Mouse (Mus musculus) liver, adult 2 months (tissue): ENCODE measurements around the gene Esrp2. TPM values are rescaled to one million over a fixed set of nuclear protein-coding genes. Genes with fewer than 3 reads are reported as not detected.

Experiments used
- DNase-seq: peaks from one replicate; pipeline ENCODE4 v3.0.0-alpha.2; 2011; ENCODE audit warnings: low read depth, low spot score; ENCODE audit errors: extremely low read depth
- H3K27ac ChIP-seq: fragments of 200-500 bp; replicated peaks from 2 replicates; pipeline ENCODE4 v1.5.1; 2012; ENCODE audit warnings: low read depth, mild to moderate bottlenecking, control low read depth, inconsistent platforms, low read length; ENCODE audit not compliant: insufficient read depth
- H3K27me3 ChIP-seq: fragments of 200-500 bp; 2 replicates; pipeline ENCODE4 v1.6.1; 2012; ENCODE audit warnings: mild to moderate bottlenecking, moderate library complexity, low read length, inconsistent platforms; ENCODE audit not compliant: control insufficient read depth, insufficient read depth
- H3K36me3 ChIP-seq: fragments of 200-500 bp; 2 replicates; pipeline ENCODE4 v1.6.1; 2012; ENCODE audit warnings: low read length, inconsistent platforms; ENCODE audit not compliant: control insufficient read depth, insufficient read depth
- H3K4me1 ChIP-seq: fragments of 200-500 bp; 2 replicates; pipeline ENCODE4 v1.6.1; 2011; ENCODE audit warnings: low read length; ENCODE audit not compliant: control insufficient read depth, insufficient read depth
- H3K4me3 ChIP-seq: fragments of 200-500 bp; 2 replicates; pipeline ENCODE4 v1.5.1; 2011; ENCODE audit warnings: low read depth, mild to moderate bottlenecking, control low read depth, low read length, moderate library complexity; ENCODE audit not compliant: insufficient read depth
- H3K79me2 ChIP-seq: fragments of 200-500 bp; 2 replicates; pipeline ENCODE4 v1.6.1; 2012; ENCODE audit warnings: inconsistent platforms, mild to moderate bottlenecking, low read length, moderate library complexity; ENCODE audit not compliant: control insufficient read depth, insufficient read depth
- H3K9ac ChIP-seq: fragments of 200-500 bp; 2 replicates; pipeline ENCODE4 v1.6.1; 2012; ENCODE audit warnings: low read depth, mild to moderate bottlenecking, control low read depth, inconsistent platforms, low read length
- CTCF ChIP-seq: fragments of 200-500 bp; IDR thresholded peaks from 2 replicates; pipeline ENCODE4 v1.5.1; 2011; ENCODE audit warnings: low read depth, low read length, control low read depth
- POLR2A ChIP-seq: fragments of 200-500 bp; IDR thresholded peaks from 2 replicates; pipeline ENCODE4 v1.6.1; 2011; ENCODE audit warnings: low read length, control low read depth; ENCODE audit not compliant: insufficient read depth; ENCODE audit errors: extremely low read depth
- WGBS: fragments of 180-500 bp; shearing (Covaris S2); methylation state at CpG from one replicate; pipeline ENCODE4 v1.1.7; 2018; 5-methylcytosine and 5-hydroxymethylcytosine counted together
- polyA plus RNA-seq: library from polyadenylated mRNA; depleted of rRNA; stranded (reverse); fragments of >200 nt; gene quantifications from 2 replicates; pipeline ENCODE4 v1.2.3, GENCODE M21; 2012
- total RNA-seq: library from RNA; depleted of rRNA; stranded (reverse); fragments of >200 nt; gene quantifications from 2 replicates; pipeline ENCODE4 v1.2.3, GENCODE M21; 2014

The Esrp2 gene
- total and polyA plus RNA-seq, 2 experiments, result 43.6 to 86.2 TPM

DNA sequence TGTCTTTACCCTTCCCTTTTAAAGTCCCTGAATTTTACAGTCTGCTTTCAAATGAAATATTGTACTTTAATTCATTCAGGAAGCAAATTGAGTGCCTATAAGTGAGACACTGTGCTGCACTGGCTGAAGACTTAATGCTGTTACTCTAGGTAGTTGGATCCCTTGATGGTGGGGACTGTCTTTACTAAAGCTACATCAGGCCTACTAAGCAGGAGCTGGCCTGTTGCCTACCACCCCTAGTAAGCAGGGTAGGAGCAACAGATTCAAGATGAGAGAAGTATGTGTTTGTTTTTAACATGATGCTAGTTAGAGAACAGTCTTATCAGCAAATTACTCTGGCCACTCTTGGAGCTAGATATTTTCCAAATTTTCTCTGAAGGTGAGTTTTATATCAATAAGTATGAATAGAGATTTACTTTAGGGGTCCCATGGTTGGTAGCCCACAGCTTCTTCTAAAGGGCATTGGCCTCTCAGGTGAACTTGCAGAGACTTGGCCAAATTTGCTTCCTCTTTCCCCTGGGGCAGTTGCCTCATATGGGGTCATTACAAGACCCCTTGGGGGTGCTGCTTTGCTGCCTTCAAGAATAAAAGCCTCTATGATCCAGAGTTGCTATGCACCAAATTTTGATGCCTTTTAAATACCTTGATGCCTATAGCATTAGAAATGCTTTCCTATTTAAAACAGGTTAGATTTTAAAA lies 7.4 kb downstream of the Esrp2 start:
- Histone ChIP-seq H3K4me1 (peaks cover 40% of the 10 kb centered on the region), H3K27me3 (no peaks in the 10 kb centered on the region), H3K79me2 (peaks cover 10% of the 10 kb centered on the region; the same call in 1 of the 2 replicates), H3K27ac (peak overlapping the region; percentile 56), H3K36me3 (peaks cover 40% of the 10 kb centered on the region), H3K9ac (no peak overlapping the region), H3K4me3 (no peak overlapping the region)
- TF ChIP-seq POLR2A (no peak), CTCF (no peak)
- DNase-seq, result no peak

DNA sequence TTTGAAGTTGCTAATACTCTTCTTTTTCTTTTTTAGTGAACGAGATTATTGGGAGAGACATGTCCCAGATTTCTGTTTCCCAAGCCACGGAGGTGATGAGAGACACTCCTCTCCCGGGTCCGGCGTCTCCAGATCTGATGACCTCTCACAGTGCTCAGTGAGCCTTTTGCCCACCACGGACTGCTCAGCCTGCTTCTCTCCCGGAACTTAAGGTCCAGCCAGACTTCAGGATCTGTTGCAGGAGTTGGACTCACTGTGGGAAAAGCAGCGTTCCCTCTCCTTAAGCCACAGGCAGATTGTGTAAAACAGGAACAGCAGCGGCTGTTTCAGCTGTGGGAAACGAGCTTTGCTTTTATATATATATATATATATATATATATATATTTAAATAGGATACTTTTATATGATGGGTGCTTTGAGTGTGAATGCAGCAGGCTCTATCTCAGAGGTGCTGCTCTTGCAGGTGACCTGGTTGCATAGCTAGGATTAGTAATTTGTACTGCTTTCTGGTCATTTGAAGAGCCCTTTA lies 8.8 kb downstream of the Esrp2 start:
- H3K79me2 ChIP-seq, result no peaks in the 10 kb centered on the region
- WGBS, result 95% methylated on average over 10 of the region's 10 CpGs
- no peak overlapping the region for H3K27ac ChIP-seq
- H3K9ac ChIP-seq, result no peak overlapping the region
- H3K36me3 ChIP-seq, result peaks cover 36% of the 10 kb centered on the region
- H3K4me1 ChIP-seq, result peaks cover 29% of the 10 kb centered on the region
- no peak for DNase-seq
- H3K27me3 ChIP-seq, result no peaks in the 10 kb centered on the region
- no peak overlapping the region for H3K4me3 ChIP-seq
- TF ChIP-seq CTCF (no peak), POLR2A (no peak)

DNA sequence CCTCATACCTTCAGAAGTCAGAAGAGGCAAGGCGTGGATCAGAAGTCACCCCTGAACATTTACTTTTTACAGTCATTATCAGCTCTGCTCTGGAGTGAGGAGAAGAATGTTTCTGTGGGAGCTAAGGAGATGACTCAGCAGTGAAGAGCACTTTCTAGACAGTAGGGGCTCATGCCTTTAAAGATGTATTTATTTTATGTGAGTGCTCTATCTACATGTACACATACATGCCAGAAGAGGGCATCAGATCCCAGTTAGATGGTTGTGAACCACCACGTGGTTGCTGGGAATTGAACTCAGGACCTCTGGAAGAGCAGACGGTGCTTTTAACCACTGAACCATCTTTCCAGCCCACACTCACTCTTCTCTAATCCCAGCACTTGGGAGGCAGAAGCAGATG lies 9.7 kb downstream of the Esrp2 start:
- H3K9ac ChIP-seq, result no peak overlapping the region
- TF ChIP-seq CTCF (no peak), POLR2A (no peak)
- no peak overlapping the region for H3K27ac ChIP-seq
- 62% methylated on average over 3 of the region's 3 CpGs for WGBS
- no peaks in the 10 kb centered on the region for H3K27me3 ChIP-seq
- no peak for DNase-seq
- H3K36me3 ChIP-seq, result peaks cover 30% of the 10 kb centered on the region
- H3K4me1 ChIP-seq, result peaks cover 21% of the 10 kb centered on the region
- no peak overlapping the region for H3K4me3 ChIP-seq
- no peaks in the 10 kb centered on the region for H3K79me2 ChIP-seq

DNA sequence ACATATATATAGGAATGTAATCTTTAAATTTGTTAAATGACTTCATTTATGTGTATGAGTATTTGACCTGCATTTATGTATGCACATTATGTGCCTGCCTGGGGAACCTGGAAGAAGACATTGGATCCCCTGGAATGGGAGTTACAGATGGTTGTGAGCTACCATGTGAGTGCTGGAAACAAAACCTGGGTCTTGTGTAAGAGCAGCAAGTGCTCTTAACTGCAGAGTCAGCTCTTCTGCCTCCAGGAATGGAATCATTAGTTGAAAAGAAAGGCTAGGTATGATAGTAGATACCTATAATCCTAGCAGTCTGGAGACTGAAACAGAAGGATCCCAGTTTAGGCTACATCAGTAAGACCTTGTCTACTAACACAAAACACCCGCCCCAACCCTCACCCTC lies 10.7 kb downstream of the Esrp2 start:
- H3K9ac ChIP-seq, result no peak overlapping the region
- H3K4me3 ChIP-seq, result no peak overlapping the region
- peaks cover 21% of the 10 kb centered on the region for H3K36me3 ChIP-seq
- TF ChIP-seq POLR2A, result no peak
- no peak for TF ChIP-seq CTCF
- H3K79me2 ChIP-seq, result no peaks in the 10 kb centered on the region
- H3K27me3 ChIP-seq, result no peaks in the 10 kb centered on the region
- peaks cover 15% of the 10 kb centered on the region for H3K4me1 ChIP-seq
- WGBS, result 88% methylated on average over 1 of the region's 1 CpGs
- DNase-seq, result peak; percentile 54
- H3K27ac ChIP-seq, result no peak overlapping the region

DNA sequence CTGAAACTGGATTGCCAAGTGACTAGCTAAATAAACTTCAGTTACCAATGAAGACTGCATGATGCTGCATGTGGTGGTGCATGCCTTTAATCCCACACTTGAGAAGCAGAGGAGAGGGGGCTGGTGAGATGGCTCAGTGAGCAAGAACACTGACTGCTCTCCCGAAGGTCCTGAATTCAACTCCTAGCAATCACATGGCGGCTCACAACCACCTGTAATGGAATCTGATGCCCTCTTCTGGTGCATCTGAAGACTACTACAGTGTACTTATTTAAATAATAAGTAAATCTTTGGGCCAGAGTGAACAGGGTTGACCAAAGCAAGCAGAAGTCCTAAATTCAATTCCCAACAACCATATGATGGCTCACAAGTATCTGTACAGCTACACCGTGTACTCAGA lies 13.3 kb downstream of the Esrp2 start:
- peaks cover 16% of the 10 kb centered on the region for H3K36me3 ChIP-seq
- 86% methylated on average over 3 of the region's 3 CpGs for WGBS
- no peaks in the 10 kb centered on the region for H3K27me3 ChIP-seq
- DNase-seq, result no peak
- no peak for TF ChIP-seq CTCF
- no peak for TF ChIP-seq POLR2A
- H3K4me1 ChIP-seq, result no peaks in the 10 kb centered on the region; the same call in 1 of the 2 replicates
- H3K79me2 ChIP-seq, result no peaks in the 10 kb centered on the region; the same call in 1 of the 2 replicates
- H3K9ac ChIP-seq, result no peak overlapping the region
- H3K4me3 ChIP-seq, result no peak overlapping the region
- H3K27ac ChIP-seq, result no peak overlapping the region

DNA sequence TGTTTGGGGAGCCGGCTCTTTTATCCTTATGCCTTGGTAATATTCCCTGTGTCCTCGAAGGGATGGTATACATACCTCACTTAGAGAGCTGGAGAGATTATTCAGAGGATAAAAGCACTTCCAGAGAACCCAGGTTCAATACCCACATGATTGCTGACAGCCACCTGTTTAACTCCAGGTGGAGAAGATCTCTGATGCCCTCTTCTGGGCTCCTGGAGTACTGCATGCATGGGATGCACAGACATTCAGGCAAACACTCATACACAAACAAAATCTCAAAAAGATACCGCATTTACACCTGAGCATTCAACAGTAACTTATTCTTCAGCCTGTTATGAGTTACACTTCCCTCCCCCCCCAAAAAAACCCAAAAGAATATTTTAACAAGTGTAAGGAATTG lies 20.9 kb downstream of the Esrp2 start:
- Histone ChIP-seq H3K4me1 (no peaks in the 10 kb centered on the region), H3K4me3 (no peak overlapping the region), H3K9ac (no peak overlapping the region), H3K27me3 (no peaks in the 10 kb centered on the region), H3K36me3 (peaks cover 20% of the 10 kb centered on the region), H3K27ac (no peak overlapping the region), H3K79me2 (peaks cover 2% of the 10 kb centered on the region; the same call in 1 of the 2 replicates)
- no peak for DNase-seq
- TF ChIP-seq POLR2A (no peak), CTCF (peak; percentile 55; the same call in 1 of the 2 replicates)
- WGBS, result 94% methylated on average over 3 of the region's 3 CpGs
